Mouse (Mus musculus) layer of hippocampus, adult 8-10 months (tissue): ENCODE measurements at regions not wholly inside any gene's neighbourhood (a gene's known extent, or its start where the extent isn't known, plus 50 kb on each side); places are given as distances from the start of the nearest gene placed in this dataset.

Experiments used
- DNase-seq, 2 experiments: peaks; one replicate each; pipeline ENCODE4 v3.0.0; 2022; ENCODE audit warnings: low spot score in 2 of 2

DNA sequence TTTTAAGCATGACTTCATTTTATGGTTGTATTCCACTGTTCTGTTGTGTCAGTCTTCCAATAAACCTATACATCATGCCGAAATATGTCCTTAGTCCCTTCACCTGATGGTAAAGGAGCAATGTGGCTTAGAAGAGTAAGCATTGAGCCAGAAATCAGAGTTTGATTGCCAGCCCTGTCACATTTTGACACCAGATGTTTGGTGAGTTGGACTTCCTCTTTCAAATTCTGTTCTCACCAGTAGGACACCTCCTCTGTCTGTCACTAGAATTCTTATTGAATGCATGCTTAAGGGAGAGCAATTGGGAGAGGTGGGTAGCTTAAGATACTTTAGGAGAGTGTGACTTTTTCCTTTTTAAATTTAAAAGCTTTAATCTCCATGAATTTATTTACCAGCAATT, 779.1 kb upstream of the Gm8797 start:
- no peak for DNase-seq

DNA sequence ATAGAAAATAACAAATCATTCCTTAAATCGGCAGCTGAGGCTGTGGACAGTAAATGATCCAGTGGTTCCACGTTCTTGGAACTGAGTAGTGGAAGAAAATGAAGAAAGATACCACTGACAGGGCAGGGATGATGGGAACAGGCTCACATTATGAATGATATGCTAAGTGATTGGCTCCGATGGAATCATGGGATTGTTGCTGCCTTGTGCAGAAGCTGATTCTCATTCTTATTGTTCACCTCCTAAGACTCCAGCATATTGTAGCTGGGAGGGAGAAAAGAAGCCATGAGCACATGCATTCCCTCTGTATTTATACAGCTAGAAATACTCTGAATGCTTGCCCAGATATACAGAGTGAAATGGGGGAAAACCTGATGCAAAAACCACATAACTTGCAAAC, 777.3 kb upstream of the Gm8797 start:
- DNase-seq = no peak

DNA sequence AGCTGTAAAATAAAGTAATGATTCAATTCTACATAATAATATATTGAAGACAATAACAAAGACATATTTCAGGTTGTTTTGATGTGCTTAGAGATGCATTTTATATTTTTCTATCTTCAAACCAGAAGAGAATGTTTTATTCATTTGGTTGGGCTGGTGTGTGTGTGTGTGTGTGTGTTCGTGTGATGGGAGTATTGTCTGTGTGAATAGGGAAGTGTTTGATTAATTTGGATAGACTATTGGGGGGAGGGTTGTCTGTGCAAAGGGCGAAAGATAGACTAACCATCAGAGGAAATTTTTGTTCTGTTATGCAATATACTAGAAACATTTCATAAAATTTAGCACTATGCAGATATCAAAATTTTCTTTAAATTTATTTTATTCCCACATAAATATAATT, 776.8 kb upstream of the Gm8797 start:
- no peak for DNase-seq

DNA sequence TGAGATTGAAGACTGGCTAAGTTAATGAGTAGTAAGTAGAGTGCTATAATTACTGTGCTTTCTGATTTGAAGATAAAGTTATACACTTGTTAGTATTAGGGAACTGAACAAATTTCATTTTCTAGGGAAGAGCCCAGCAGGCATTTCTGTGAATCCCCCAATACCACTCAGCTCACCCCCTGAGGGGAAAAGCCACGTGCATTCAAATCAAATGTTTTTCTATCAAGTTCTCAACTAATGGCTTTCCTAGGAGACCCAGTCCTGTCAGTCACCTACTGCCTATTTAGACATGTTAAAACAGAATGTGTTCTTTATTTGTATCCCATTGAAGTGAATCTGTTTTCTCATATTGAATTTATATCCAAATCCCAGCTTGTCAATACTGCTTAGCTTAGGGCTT, 775.9 kb upstream of the Gm8797 start:
- DNase-seq = no peak

DNA sequence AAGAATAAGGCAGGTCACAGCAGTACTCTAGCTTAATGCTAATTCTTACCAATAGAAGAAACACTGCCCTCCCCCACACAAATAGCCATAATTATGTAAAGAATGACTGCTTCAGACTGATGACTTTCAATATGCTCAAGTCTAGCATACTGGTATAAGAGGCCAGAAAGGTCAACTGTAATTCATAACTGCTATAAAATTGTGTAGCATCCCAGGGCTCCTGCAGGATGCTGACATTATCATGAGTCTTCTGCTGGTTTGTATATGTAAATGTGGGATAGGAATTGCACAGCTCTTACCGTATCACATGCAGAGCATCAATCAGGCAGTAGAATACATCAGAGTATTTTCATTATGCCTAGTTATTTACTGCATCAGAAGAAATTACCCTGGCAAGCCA, 774.3 kb upstream of the Gm8797 start:
- no peak for DNase-seq

DNA sequence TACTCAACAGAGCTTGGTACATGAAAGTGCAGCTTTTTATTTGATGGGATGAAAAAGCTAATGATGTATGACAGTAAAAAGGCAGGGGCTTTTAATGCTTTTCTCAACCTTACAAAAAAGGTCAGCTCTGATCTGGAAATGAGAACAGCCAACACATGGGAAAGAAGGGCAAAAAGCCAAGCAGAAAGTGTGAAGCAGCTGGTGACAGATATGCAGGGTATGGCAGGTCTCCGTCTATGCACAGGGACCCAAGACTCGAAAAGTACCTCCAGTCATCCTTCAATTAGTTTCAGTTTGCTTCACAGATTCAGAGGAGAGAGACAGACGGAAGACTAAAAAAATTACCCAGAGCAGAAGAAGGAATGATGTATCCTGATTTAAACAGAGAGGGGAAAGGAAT, 732.9 kb upstream of the Gm8797 start:
- DNase-seq = no peak
